Mouse (Mus musculus): ENCODE results near the gene Aldh5a1. TPM values are rescaled to one million over a fixed set of nuclear protein-coding genes. Genes with fewer than 3 reads are reported as not detected.

Aldh5a1 gene
- total and polyA plus RNA-seq, 3 experiments, result 9.6 to 28.7 (median 26.7) TPM

DNA sequence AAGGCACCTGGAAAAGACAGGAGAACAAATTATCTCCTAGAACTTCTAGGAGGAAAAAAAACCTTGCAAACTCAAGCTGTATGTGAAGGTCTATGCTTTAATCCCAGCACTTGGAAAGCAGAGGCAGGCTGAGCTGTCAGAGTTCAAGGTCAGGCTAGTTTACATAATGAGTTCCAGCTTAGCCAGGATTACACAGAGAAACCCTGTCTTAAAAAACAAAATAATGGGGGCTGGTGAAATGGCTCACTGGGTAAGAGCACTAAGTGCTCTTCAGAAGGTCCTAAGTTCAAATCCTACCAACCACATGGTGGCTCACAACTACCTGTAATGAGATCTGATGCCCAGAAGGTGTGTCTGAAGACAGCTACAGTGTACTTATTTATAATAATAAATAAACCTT, 6.9 kb downstream of the Aldh5a1 start:
- no peaks in the 10 kb centered on the region for H3K27me3 ChIP-seq (ENCODE audit: control insufficient read depth, insufficient read depth, low read length)
- H3K36me3 ChIP-seq (ENCODE audit: control insufficient read depth, insufficient read depth, low read length), result no peaks in the 10 kb centered on the region
- no peaks in the 10 kb centered on the region for H3K79me2 ChIP-seq (replicated peaks; ENCODE audit: control insufficient read depth, insufficient read depth, low read length)
- H3K4me3 ChIP-seq, result no peak overlapping the region
- intact Hi-C loops (cut with DNase I), result no loop called here
- H3K27ac ChIP-seq, result no peak overlapping the region
- no peaks in the 10 kb centered on the region for H3K4me1 ChIP-seq (ENCODE audit: control insufficient read depth, insufficient read depth, low read length)
- DNase-seq, result no peak
- no peak for TF ChIP-seq POLR2A (IDR thresholded peaks at IDR 0.05; ENCODE audit: insufficient read depth, low read depth, low read length)
- TF ChIP-seq CTCF (IDR thresholded peaks at IDR 0.05), result no peak
- no peak for TF ChIP-seq EP300 (IDR thresholded peaks at IDR 0.05; ENCODE audit: insufficient read depth, low read depth, low read length)
- no peak overlapping the region for H3K9ac ChIP-seq (ENCODE audit: low read depth, low read length)

GRCm38 (mm10) chr13:24923991-24924390, 13.5 kb downstream of the Aldh5a1 start:
- H3K27me3 ChIP-seq (ENCODE audit: control insufficient read depth, insufficient read depth, low read length), result no peaks in the 10 kb centered on the region
- no peak for DNase-seq
- H3K27ac ChIP-seq, result no peak overlapping the region
- 70% methylated on average over 5 of the region's 5 CpGs for WGBS
- H3K9ac ChIP-seq (ENCODE audit: low read depth, low read length), result no peak overlapping the region
- no peaks in the 10 kb centered on the region for H3K79me2 ChIP-seq (replicated peaks; ENCODE audit: control insufficient read depth, insufficient read depth, low read length)
- TF ChIP-seq CTCF (IDR thresholded peaks at IDR 0.05) (no peak), POLR2A (IDR thresholded peaks at IDR 0.05; ENCODE audit: insufficient read depth, low read depth, low read length) (no peak)
- intact Hi-C loops (cut with DNase I), result loop anchor here (5.0 to 10.0 kb wide), 2 partner anchors 42 to 209 kb away; no protein-coding TSS in a partner anchor
- no peaks in the 10 kb centered on the region for H3K4me1 ChIP-seq (ENCODE audit: control insufficient read depth, insufficient read depth, low read length)
- H3K4me3 ChIP-seq, result no peak overlapping the region
- no peaks in the 10 kb centered on the region; the same call in 1 of the 2 replicates for H3K36me3 ChIP-seq (ENCODE audit: control insufficient read depth, insufficient read depth, low read length)

DNA sequence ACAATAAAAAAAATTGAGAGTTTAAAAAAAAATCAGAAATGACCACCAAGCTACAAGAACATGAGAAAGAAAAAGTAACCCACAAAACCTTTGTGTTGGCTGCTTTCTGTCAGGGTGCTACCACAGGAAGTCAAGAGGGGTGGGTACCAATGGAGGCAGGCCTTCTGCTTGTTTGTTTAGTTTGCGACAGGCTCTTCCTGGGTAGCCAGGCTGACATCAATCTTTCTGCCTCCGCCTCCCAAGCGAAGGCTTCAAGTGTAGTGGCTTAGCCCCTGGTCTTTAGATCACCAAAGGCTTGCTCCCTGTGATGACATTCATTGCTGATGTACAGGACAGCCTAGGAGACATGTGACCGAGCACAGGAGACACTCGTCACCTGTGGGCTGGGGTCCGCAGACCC, 16.2 kb downstream of the Aldh5a1 start:
- no peak overlapping the region for H3K27ac ChIP-seq
- no peak for TF ChIP-seq CTCF (IDR thresholded peaks at IDR 0.05)
- no peak for TF ChIP-seq POLR2A (IDR thresholded peaks at IDR 0.05; ENCODE audit: insufficient read depth, low read depth, low read length)
- no peak for TF ChIP-seq EP300 (IDR thresholded peaks at IDR 0.05; ENCODE audit: insufficient read depth, low read depth, low read length)
- H3K4me1 ChIP-seq (ENCODE audit: control insufficient read depth, insufficient read depth, low read length), result no peaks in the 10 kb centered on the region
- 80% methylated on average over 6 of the region's 6 CpGs for WGBS
- intact Hi-C loops (cut with DNase I), result loop anchor here (2.0 to 10.0 kb wide), 3 partner anchors 39 to 438 kb away; no protein-coding TSS in a partner anchor
- no peak overlapping the region for H3K4me3 ChIP-seq
- no peak overlapping the region for H3K9ac ChIP-seq (ENCODE audit: low read depth, low read length)
- no peak for DNase-seq
- no peaks in the 10 kb centered on the region for H3K27me3 ChIP-seq (ENCODE audit: control insufficient read depth, insufficient read depth, low read length)
- H3K36me3 ChIP-seq (ENCODE audit: control insufficient read depth, insufficient read depth, low read length), result no peaks in the 10 kb centered on the region; the same call in 1 of the 2 replicates
- H3K79me2 ChIP-seq (replicated peaks; ENCODE audit: control insufficient read depth, insufficient read depth, low read length), result no peaks in the 10 kb centered on the region

- no peaks in the 10 kb centered on the region; the same call in 1 of the 2 replicates for H3K36me3 ChIP-seq (ENCODE audit: control insufficient read depth, insufficient read depth, low read length)
- H3K4me3 ChIP-seq, result no peak overlapping the region
- no peaks in the 10 kb centered on the region for H3K4me1 ChIP-seq (ENCODE audit: control insufficient read depth, insufficient read depth, low read length)
- no peak overlapping the region for H3K9ac ChIP-seq (ENCODE audit: low read depth, low read length)
- DNase-seq, result peak in 1 of 2 experiments; percentile 28
- TF ChIP-seq POLR2A (IDR thresholded peaks at IDR 0.05; ENCODE audit: insufficient read depth, low read depth, low read length), result no peak
- TF ChIP-seq CTCF (IDR thresholded peaks at IDR 0.05), result peak; percentile 82
- TF ChIP-seq EP300 (IDR thresholded peaks at IDR 0.05; ENCODE audit: insufficient read depth, low read depth, low read length), result no peak
- intact Hi-C loops (cut with DNase I), result loop anchor here (2.0 to 10.0 kb wide), 3 partner anchors 38 to 438 kb away; no protein-coding TSS in a partner anchor
- H3K79me2 ChIP-seq (replicated peaks; ENCODE audit: control insufficient read depth, insufficient read depth, low read length), result no peaks in the 10 kb centered on the region
- no peak overlapping the region for H3K27ac ChIP-seq
- WGBS, result 18% methylated on average over 5 of the region's 5 CpGs
- H3K27me3 ChIP-seq (ENCODE audit: control insufficient read depth, insufficient read depth, low read length), result no peaks in the 10 kb centered on the region
These were observed 17.0 kb downstream of the Aldh5a1 start for GRCm38 (mm10) chr13:24920333-24920977.

GRCm38 (mm10) chr13:24915831-24916230, 21.6 kb downstream of the Aldh5a1 start:
- WGBS, result 72% methylated on average over 13 of the region's 13 CpGs
- TF ChIP-seq CTCF (IDR thresholded peaks at IDR 0.05) (no peak), EP300 (IDR thresholded peaks at IDR 0.05; ENCODE audit: insufficient read depth, low read depth, low read length) (no peak), POLR2A (IDR thresholded peaks at IDR 0.05; ENCODE audit: insufficient read depth, low read depth, low read length) (no peak)
- no peaks in the 10 kb centered on the region for H3K79me2 ChIP-seq (replicated peaks; ENCODE audit: control insufficient read depth, insufficient read depth, low read length)
- no peak overlapping the region for H3K4me3 ChIP-seq
- H3K36me3 ChIP-seq (ENCODE audit: control insufficient read depth, insufficient read depth, low read length), result peaks cover 3% of the 10 kb centered on the region
- H3K27me3 ChIP-seq (ENCODE audit: control insufficient read depth, insufficient read depth, low read length), result no peaks in the 10 kb centered on the region
- no peak for DNase-seq
- no peak overlapping the region for H3K9ac ChIP-seq (ENCODE audit: low read depth, low read length)
- no peak overlapping the region for H3K27ac ChIP-seq
- intact Hi-C loops (cut with DNase I), result no loop called here
- H3K4me1 ChIP-seq (ENCODE audit: control insufficient read depth, insufficient read depth, low read length), result peaks cover 2% of the 10 kb centered on the region; the same call in 1 of the 2 replicates

DNA sequence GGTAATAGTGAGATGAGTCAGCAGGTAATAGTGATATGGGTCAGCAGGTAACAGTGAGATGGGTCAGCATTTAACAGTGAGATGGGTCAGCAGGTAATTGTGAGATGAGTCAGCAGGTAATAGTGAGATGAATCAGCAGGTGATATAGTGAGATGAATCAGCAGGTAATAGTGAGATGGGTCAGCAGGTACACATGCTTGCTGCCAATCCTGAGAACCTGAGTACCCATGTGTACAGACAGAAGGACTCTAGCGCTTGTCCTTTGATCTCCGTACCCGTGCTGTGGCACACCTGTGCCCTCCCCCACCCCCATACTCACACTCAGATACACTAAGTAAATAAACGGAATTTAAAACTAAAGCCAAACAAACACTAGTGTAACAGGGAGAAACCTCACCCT, 22.5 kb downstream of the Aldh5a1 start:
- WGBS, result 81% methylated on average over 4 of the region's 4 CpGs
- H3K27ac ChIP-seq, result no peak overlapping the region
- no peak for TF ChIP-seq CTCF (IDR thresholded peaks at IDR 0.05)
- no peak for TF ChIP-seq POLR2A (IDR thresholded peaks at IDR 0.05; ENCODE audit: insufficient read depth, low read depth, low read length)
- no peak for TF ChIP-seq EP300 (IDR thresholded peaks at IDR 0.05; ENCODE audit: insufficient read depth, low read depth, low read length)
- peaks cover 2% of the 10 kb centered on the region; the same call in 1 of the 2 replicates for H3K4me1 ChIP-seq (ENCODE audit: control insufficient read depth, insufficient read depth, low read length)
- intact Hi-C loops (cut with DNase I), result no loop called here
- H3K27me3 ChIP-seq (ENCODE audit: control insufficient read depth, insufficient read depth, low read length), result no peaks in the 10 kb centered on the region
- no peak for DNase-seq
- no peak overlapping the region for H3K9ac ChIP-seq (ENCODE audit: low read depth, low read length)
- H3K36me3 ChIP-seq (ENCODE audit: control insufficient read depth, insufficient read depth, low read length), result peaks cover 3% of the 10 kb centered on the region
- H3K4me3 ChIP-seq, result no peak overlapping the region
- H3K79me2 ChIP-seq (replicated peaks; ENCODE audit: control insufficient read depth, insufficient read depth, low read length), result no peaks in the 10 kb centered on the region
